Mouse (Mus musculus) erythroblast, embryonic 14.5 days (primary cell): ENCODE data around the gene Fam124b.

Source experiments
- GATA1 ChIP-seq: IDR thresholded peaks from 2 replicates; pipeline ENCODE4 v1.6.1; 2012; ENCODE audit warnings: low read length, inconsistent platforms, mixed read lengths
- TAL1 ChIP-seq: IDR thresholded peaks from 3 replicates; pipeline ENCODE4 v1.6.1; 2012; ENCODE audit warnings: low read length, inconsistent platforms, mixed read lengths

- TF ChIP-seq GATA1 (no peak), TAL1 (no peak)
These were observed 67.6 kb downstream of the Fam124b start for GRCm38 (mm10) chr1:80150681-80151080.
